Mouse (Mus musculus) midbrain, embryonic 15.5 days (tissue): ENCODE measurements around the gene Dnajb8. TPM values are rescaled to one million over a fixed set of nuclear protein-coding genes. Genes with fewer than 3 reads are reported as not detected.

ENCODE experiments used
- ATAC-seq: fragments of 200-750 bp; cut with Nextera tagmentation; replicated peaks from 2 replicates; pipeline ENCODE4 v1.8.0; 2017; ENCODE audit warnings: moderate TSS enrichment
- H3K27ac ChIP-seq: fragments of 300-500 bp; sonication (generic); 2 replicates; pipeline ENCODE4 v1.5.1; 2015; ENCODE audit warnings: mild to moderate bottlenecking, inconsistent platforms
- H3K27me3 ChIP-seq: fragments of 300-500 bp; sonication (generic); replicated peaks from 2 replicates; pipeline ENCODE4 v1.6.1; 2015; ENCODE audit warnings: inconsistent platforms
- H3K36me3 ChIP-seq: fragments of 300-500 bp; sonication (generic); replicated peaks from 2 replicates; pipeline ENCODE4 v1.6.1; 2015; ENCODE audit warnings: inconsistent platforms
- H3K4me1 ChIP-seq: fragments of 300-500 bp; sonication (generic); 2 replicates; pipeline ENCODE4 v1.6.1; 2015; ENCODE audit warnings: inconsistent platforms
- H3K4me2 ChIP-seq: fragments of 300-500 bp; sonication (generic); 2 replicates; pipeline ENCODE4 v1.6.1; 2015; ENCODE audit warnings: inconsistent platforms, mild to moderate bottlenecking, moderate library complexity
- H3K4me3 ChIP-seq: fragments of 300-500 bp; sonication (generic); 2 replicates; pipeline ENCODE4 v1.5.1; 2015; ENCODE audit warnings: mild to moderate bottlenecking, inconsistent platforms
- H3K9ac ChIP-seq: fragments of 300-500 bp; sonication (generic); 2 replicates; pipeline ENCODE4 v1.6.1; 2015; ENCODE audit warnings: mild to moderate bottlenecking, inconsistent platforms
- H3K9me3 ChIP-seq: fragments of 300-500 bp; sonication (generic); 2 replicates; pipeline ENCODE4 v1.6.1; 2016; ENCODE audit warnings: inconsistent platforms
- WGBS: fragments of 180-500 bp; shearing (Covaris S2); methylation state at CpG from one replicate; pipeline ENCODE4 v1.1.7; 2015; ENCODE audit warnings: mixed read lengths; 5-methylcytosine and 5-hydroxymethylcytosine counted together
- polyA plus RNA-seq: library from polyadenylated mRNA; unstranded; fragments of >200 nt; fragmentation: Nextera tagmentation; extraction: Ambion mirVana; gene quantifications from 2 replicates; pipeline ENCODE4 v1.2.1, GENCODE M21; 2015

Dnajb8 gene
- polyA plus RNA-seq, 1 experiment from 2014 or later: not detected

GRCm38 (mm10) chr6:88194053-88194977 lies 27.8 kb upstream of the Dnajb8 start:
- WGBS: under 1% methylated on average over 58 of the region's 58 CpGs
- peak overlapping the region; percentile 70 for H3K27ac ChIP-seq
- no peaks in the 10 kb centered on the region for H3K36me3 ChIP-seq
- peaks cover 60% of the 10 kb centered on the region for H3K4me1 ChIP-seq
- H3K4me3 ChIP-seq: peak overlapping the region; percentile 39
- H3K27me3 ChIP-seq: peaks cover 71% of the 10 kb centered on the region
- peak overlapping the region; percentile 55 for H3K4me2 ChIP-seq
- H3K9ac ChIP-seq: peak overlapping the region; percentile 36
- no peaks in the 10 kb centered on the region for H3K9me3 ChIP-seq
- no peak for ATAC-seq

- Histone ChIP-seq H3K4me2 (peak overlapping the region; percentile 55), H3K9me3 (no peaks in the 10 kb centered on the region), H3K9ac (no peak overlapping the region; the same call in 1 of the 2 replicates), H3K27me3 (peaks cover 65% of the 10 kb centered on the region), H3K27ac (no peak overlapping the region), H3K4me1 (peaks cover 60% of the 10 kb centered on the region), H3K4me3 (peak overlapping the region; percentile 39), H3K36me3 (no peaks in the 10 kb centered on the region)
- ATAC-seq: no peak
- 7% methylated on average over 7 of the region's 7 CpGs for WGBS
These were observed 27.1 kb upstream of the Dnajb8 start for GRCm38 (mm10) chr6:88194978-88195325.

- no peaks in the 10 kb centered on the region for H3K9me3 ChIP-seq
- WGBS: 1% methylated on average over 33 of the region's 33 CpGs
- ATAC-seq: no peak
- H3K4me1 ChIP-seq: peaks cover 50% of the 10 kb centered on the region
- H3K36me3 ChIP-seq: no peaks in the 10 kb centered on the region
- peaks cover 65% of the 10 kb centered on the region for H3K27me3 ChIP-seq
- H3K4me3 ChIP-seq: peak overlapping the region; percentile 34
- no peak overlapping the region for H3K27ac ChIP-seq
- peak overlapping the region; percentile 55 for H3K4me2 ChIP-seq
- 0 out of 2 replicates have a peak overlapping the region, but pooled peaks have one; percentile 13 for H3K9ac ChIP-seq
These were observed 25.9 kb upstream of the Dnajb8 start for GRCm38 (mm10) chr6:88196054-88196732.

DNA sequence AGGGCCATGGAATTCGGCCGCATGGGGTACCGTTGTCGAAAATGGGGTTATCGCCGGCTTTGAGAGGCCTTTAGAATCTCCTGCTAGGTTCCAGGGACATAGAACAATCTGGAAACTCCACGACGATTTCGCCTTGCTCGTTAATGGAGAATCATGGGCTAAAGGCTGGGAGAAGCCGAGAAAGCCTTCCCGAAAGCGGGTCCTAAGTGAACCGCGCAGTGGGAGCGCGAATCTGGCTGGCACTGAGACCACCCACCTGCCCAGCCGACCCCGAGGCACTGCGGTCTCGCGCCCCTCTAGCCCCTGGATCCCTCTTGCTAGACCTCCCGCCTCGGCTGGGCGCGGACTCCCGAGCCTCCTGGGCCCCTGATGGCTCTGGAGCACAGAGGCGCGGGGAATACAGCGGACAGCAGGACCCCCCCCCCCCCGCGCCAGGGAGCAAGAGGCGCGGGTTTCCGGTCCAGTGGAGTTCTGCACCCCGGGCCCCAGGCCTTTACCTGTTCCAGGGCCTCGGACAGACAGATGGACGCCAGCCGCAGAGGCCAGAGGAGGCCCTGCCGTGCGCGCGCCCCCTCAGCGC lies 25.2 kb upstream of the Dnajb8 start:
- H3K9ac ChIP-seq: peak overlapping the region; percentile 13; the same call in 1 of the 2 replicates
- H3K27ac ChIP-seq: no peak overlapping the region
- H3K36me3 ChIP-seq: no peaks in the 10 kb centered on the region
- peak overlapping the region; percentile 34 for H3K4me3 ChIP-seq
- under 1% methylated on average over 44 of the region's 44 CpGs for WGBS
- no peak for ATAC-seq
- peak overlapping the region; percentile 55 for H3K4me2 ChIP-seq
- no peaks in the 10 kb centered on the region for H3K9me3 ChIP-seq
- H3K27me3 ChIP-seq: peaks cover 66% of the 10 kb centered on the region
- H3K4me1 ChIP-seq: peaks cover 50% of the 10 kb centered on the region

DNA sequence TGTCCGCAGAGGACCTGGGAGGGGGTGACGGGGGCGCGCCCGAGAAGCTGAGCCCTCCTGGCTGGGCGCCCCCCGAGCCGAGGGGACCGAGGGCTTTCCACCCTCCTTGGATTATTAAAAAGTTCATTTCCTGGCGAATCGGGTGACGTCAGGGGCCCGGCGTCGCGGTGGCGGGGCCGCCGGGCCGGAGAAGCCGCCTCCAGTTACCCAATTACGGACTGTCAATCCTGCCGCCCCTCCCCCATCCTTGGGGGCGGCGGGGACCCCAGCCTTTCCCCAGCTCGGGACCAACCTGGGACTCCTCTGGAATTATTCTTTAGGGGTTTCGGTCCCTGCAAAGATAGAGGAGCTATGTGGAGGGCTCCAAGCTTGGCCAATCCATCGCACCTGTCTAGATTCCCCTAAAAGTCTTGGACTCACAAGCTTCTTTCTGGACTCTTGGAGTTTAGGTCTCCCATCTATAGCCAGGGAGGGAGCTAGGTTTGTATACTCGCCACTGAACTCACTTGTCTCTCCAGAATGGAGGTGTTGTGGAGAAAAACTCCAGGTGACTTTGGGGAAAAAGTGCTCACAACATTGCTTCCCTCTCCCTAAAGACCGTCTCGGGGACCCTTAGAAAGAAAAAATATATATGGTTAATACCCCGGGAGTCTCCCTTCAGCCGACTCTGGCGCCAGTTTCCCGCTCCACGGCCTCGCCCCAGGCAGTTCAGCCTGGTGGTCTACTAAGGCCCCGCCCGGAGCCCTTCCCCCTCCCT lies 24.6 kb upstream of the Dnajb8 start:
- Histone ChIP-seq H3K4me3 (peak overlapping the region; percentile 34), H3K4me1 (peaks cover 50% of the 10 kb centered on the region), H3K27ac (no peak overlapping the region), H3K9ac (peak overlapping the region; percentile 13; the same call in 1 of the 2 replicates), H3K27me3 (peaks cover 66% of the 10 kb centered on the region), H3K9me3 (no peaks in the 10 kb centered on the region), H3K36me3 (no peaks in the 10 kb centered on the region), H3K4me2 (peak overlapping the region; percentile 55)
- WGBS: 2% methylated on average over 39 of the region's 39 CpGs
- ATAC-seq: no peak

GRCm38 (mm10) chr6:88198070-88198940 lies 23.8 kb upstream of the Dnajb8 start:
- under 1% methylated on average over 51 of the region's 62 CpGs for WGBS
- ATAC-seq: peak; percentile 52; the same call in 1 of the 2 replicates
- Histone ChIP-seq H3K4me3 (peak overlapping the region; percentile 39), H3K27me3 (peaks cover 66% of the 10 kb centered on the region), H3K9me3 (no peaks in the 10 kb centered on the region), H3K4me1 (peaks cover 53% of the 10 kb centered on the region), H3K4me2 (peak overlapping the region; percentile 55), H3K36me3 (no peaks in the 10 kb centered on the region), H3K9ac (peak overlapping the region; percentile 6; the same call in 1 of the 2 replicates), H3K27ac (no peak overlapping the region)

DNA sequence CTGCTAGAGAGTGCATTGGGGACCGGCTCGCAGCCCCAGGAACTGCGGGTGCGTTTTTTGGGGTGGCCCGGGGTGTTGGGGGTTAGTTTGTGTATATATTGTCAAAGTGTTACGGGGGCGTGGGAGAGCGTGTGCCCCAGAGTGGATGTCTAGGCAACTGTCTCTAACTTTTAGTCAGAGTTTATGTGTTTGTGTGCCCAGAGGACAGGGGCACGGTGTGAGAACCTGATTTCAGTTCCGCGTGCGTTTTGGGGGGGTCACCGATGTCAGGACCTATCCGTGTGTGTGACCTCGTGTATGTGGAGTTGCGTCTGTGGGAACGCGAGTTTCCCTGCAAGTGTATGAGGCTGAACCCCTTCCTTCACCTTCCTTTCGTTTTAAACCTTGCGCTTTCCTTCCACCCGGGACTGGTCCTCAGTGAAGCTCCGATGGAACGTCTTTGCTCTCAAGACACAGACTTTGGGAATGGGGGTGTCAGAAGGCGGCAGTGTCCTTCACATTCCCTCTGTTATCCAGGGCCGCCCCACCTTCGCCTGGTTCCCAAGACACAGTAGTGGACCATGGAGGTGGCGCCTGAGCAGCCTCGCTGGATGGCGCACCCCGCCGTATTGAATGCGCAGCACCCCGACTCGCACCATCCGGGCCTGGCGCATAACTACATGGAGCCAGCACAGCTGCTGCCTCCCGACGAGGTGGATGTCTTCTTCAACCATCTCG lies 22.9 kb upstream of the Dnajb8 start:
- H3K9ac ChIP-seq: no peak overlapping the region
- H3K4me1 ChIP-seq: peaks cover 49% of the 10 kb centered on the region
- H3K4me3 ChIP-seq: peak overlapping the region; percentile 39
- 1% methylated on average over 39 of the region's 39 CpGs for WGBS
- H3K27ac ChIP-seq: no peak overlapping the region
- no peaks in the 10 kb centered on the region for H3K9me3 ChIP-seq
- H3K4me2 ChIP-seq: peak overlapping the region; percentile 55
- peaks cover 74% of the 10 kb centered on the region for H3K27me3 ChIP-seq
- no peaks in the 10 kb centered on the region for H3K36me3 ChIP-seq
- ATAC-seq: no peak

- Histone ChIP-seq H3K9ac (no peak overlapping the region), H3K27ac (no peak overlapping the region), H3K9me3 (no peaks in the 10 kb centered on the region), H3K4me1 (peaks cover 44% of the 10 kb centered on the region), H3K4me3 (peak overlapping the region; percentile 39), H3K27me3 (peaks cover 77% of the 10 kb centered on the region), H3K36me3 (no peaks in the 10 kb centered on the region), H3K4me2 (peak overlapping the region; percentile 55)
- ATAC-seq: no peak
- WGBS: 3% methylated on average over 50 of the region's 50 CpGs
These were observed 22.1 kb upstream of the Dnajb8 start for GRCm38 (mm10) chr6:88199718-88200692.

DNA sequence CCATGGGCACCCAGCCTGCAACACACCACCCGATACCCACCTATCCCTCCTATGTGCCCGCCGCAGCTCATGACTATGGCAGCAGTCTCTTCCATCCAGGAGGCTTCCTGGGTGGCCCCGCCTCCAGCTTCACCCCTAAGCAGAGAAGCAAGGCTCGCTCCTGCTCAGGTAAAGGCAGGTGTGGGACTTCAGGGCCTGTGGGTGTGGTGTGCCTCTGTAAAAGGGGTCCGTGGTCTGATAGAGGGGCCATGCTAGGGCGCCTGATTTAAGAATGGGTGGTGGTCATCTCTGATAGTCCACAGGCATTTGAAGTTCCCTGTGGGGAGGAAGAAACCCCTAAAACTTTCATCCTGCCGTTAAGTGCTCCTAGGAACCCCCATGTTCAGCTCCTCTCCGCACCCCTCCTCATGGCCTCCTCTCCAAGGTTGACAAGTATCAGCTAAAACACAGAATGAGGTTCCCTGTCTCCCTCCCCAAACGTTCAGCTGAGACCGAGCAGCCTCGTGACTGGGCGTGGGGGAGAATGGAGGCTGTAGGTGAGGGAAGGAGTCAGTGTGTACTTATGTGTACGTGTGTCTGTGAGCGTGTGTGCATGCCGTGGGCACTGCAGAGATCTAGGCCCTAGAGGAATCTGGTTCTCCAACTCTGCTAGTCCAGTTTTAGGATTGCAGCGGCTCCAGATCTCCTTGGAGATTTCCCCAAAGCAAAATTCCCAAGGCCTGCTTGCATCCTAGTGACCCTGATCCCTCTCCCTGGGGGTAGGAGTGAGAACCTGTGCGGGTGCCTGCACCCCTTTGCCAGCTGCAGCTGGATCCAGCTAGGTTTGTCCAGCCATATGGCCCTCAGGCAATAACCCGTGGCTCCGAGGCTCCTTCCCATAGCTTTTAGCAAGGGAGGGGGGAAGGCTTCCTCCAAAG lies 21.1 kb upstream of the Dnajb8 start:
- no peak overlapping the region for H3K27ac ChIP-seq
- ATAC-seq: no peak
- peak overlapping the region; percentile 55 for H3K4me2 ChIP-seq
- no peaks in the 10 kb centered on the region for H3K36me3 ChIP-seq
- H3K27me3 ChIP-seq: peaks cover 77% of the 10 kb centered on the region
- peaks cover 44% of the 10 kb centered on the region for H3K4me1 ChIP-seq
- no peak overlapping the region; the same call in 1 of the 2 replicates for H3K4me3 ChIP-seq
- 13% methylated on average over 20 of the region's 20 CpGs for WGBS
- H3K9ac ChIP-seq: no peak overlapping the region
- no peaks in the 10 kb centered on the region for H3K9me3 ChIP-seq
